In the genomic region with DNA sequence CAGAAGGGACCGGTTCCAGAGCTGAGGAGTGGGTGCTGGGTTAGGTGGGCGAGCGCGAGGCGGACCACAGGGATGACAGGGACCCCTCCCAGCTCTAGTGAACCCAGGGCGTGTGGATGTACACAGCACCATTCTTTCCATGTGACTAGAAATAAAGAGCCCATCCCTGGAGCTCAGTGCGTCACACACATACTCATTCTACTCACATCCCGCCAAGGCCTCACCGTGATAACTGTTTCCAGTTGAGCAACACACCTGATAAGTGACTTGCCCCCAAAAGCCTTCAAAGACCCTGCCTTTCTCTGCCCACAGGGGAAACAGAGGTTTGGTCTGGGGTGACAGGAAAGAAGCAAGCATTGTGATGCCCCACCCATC, we compare ENCODE assay signal across 8 mouse cellular contexts. TPM values are rescaled to one million over a fixed set of nuclear protein-coding genes. Genes with fewer than 3 reads are reported as not detected.
DNase-seq lines count a peak whose midpoint lies in the region; ATAC-seq and TF ChIP-seq lines count a peak whose summit lies in the region.

No protein-coding gene starts in this region.

- no peak overlapping the region for H3K27ac ChIP-seq in lung, embryonic 14.5 days (ENCODE audit: low read depth)
- H3K27ac ChIP-seq in embryonic facial prominence, embryonic 14.5 days (replicated peaks; ENCODE audit: low read depth, low read length) = no peak overlapping the region
- H3K27ac ChIP-seq in limb, embryonic 12.5 days = no peak overlapping the region
- peak overlapping the region; percentile 80 for H3K27ac ChIP-seq in neural tube, embryonic 15.5 days (replicated peaks)

- no peaks in the 10 kb centered on the region for H3K9me3 ChIP-seq in lung, embryonic 14.5 days (ENCODE audit: low read depth, low read length)
- no peaks in the 10 kb centered on the region for H3K9me3 ChIP-seq in embryonic facial prominence, embryonic 14.5 days (ENCODE audit: control insufficient read depth, low read length)
- no peaks in the 10 kb centered on the region for H3K9me3 ChIP-seq in limb, embryonic 12.5 days
- no peaks in the 10 kb centered on the region for H3K9me3 ChIP-seq in neural tube, embryonic 15.5 days (replicated peaks)

- H3K27me3 ChIP-seq in lung, embryonic 14.5 days (ENCODE audit: insufficient read depth, low read length) = no peaks in the 10 kb centered on the region
- H3K27me3 ChIP-seq in embryonic facial prominence, embryonic 14.5 days (replicated peaks; ENCODE audit: control insufficient read depth, insufficient read depth, low read length) = no peaks in the 10 kb centered on the region
- peaks cover 3% of the 10 kb centered on the region; the same call in 1 of the 2 replicates for H3K27me3 ChIP-seq in limb, embryonic 12.5 days
- no peaks in the 10 kb centered on the region for H3K27me3 ChIP-seq in neural tube, embryonic 15.5 days (replicated peaks)

- peak overlapping the region; percentile 78 for H3K4me3 ChIP-seq in lung, embryonic 14.5 days (ENCODE audit: low read depth, low read length)
- peak overlapping the region; percentile 72 for H3K4me3 ChIP-seq in embryonic facial prominence, embryonic 14.5 days (ENCODE audit: low read depth, low read length)
- H3K4me3 ChIP-seq in limb, embryonic 12.5 days (replicated peaks) = peak overlapping the region; percentile 79
- peak overlapping the region; percentile 83 for H3K4me3 ChIP-seq in neural tube, embryonic 15.5 days (replicated peaks)

- DNase-seq in lung, embryonic 14.5 days = no peak
- DNase-seq in lung, postnatal 4 days = no peak
- DNase-seq in embryonic facial prominence, embryonic 14.5 days (ENCODE audit: low spot score) = no peak
- no peak for DNase-seq in left cerebral cortex, adult 9 months (ENCODE audit: low spot score in 2 of 2)
- no peak for DNase-seq in thymus, postnatal 14 days
- no peak for DNase-seq in frontal cortex, postnatal 25 days (ENCODE audit: low spot score in 2 of 2)

- H3K4me2 ChIP-seq in lung, embryonic 14.5 days = peak overlapping the region; percentile 70
- H3K4me2 ChIP-seq in embryonic facial prominence, embryonic 14.5 days (ENCODE audit: low read depth, low read length) = peak overlapping the region; percentile 68
- H3K4me2 ChIP-seq in limb, embryonic 12.5 days = peak overlapping the region; percentile 71
- H3K4me2 ChIP-seq in neural tube, embryonic 15.5 days = peak overlapping the region; percentile 77

- H3K9ac ChIP-seq in lung, embryonic 14.5 days = peak overlapping the region; percentile 66
- peak overlapping the region; percentile 72 for H3K9ac ChIP-seq in embryonic facial prominence, embryonic 14.5 days (ENCODE audit: low read depth, low read length)
- peak overlapping the region; percentile 75 for H3K9ac ChIP-seq in limb, embryonic 12.5 days (replicated peaks)
- H3K9ac ChIP-seq in neural tube, embryonic 15.5 days (replicated peaks) = peak overlapping the region; percentile 73

- ATAC-seq in lung, embryonic 14.5 days (ENCODE audit: insufficient read depth) = no peak
- ATAC-seq in embryonic facial prominence, embryonic 14.5 days (ENCODE audit: low read depth) = peak; percentile 23; the same call in 1 of the 2 replicates
- ATAC-seq in limb, embryonic 12.5 days (ENCODE audit: insufficient number of reproducible peaks, insufficient read depth, low FRiP score, low TSS enrichment, low read depth) = no peak
- ATAC-seq in neural tube, embryonic 15.5 days (ENCODE audit: low FRiP score) = no peak; the same call in 1 of the 2 replicates

- H3K36me3 ChIP-seq in lung, embryonic 14.5 days (ENCODE audit: insufficient read depth) = no peaks in the 10 kb centered on the region
- no peaks in the 10 kb centered on the region for H3K36me3 ChIP-seq in embryonic facial prominence, embryonic 14.5 days (ENCODE audit: control insufficient read depth, insufficient read depth, low read length)
- H3K36me3 ChIP-seq in limb, embryonic 12.5 days = no peaks in the 10 kb centered on the region
- no peaks in the 10 kb centered on the region for H3K36me3 ChIP-seq in neural tube, embryonic 15.5 days

- WGBS in lung, embryonic 14.5 days = 3% methylated on average over 9 of the region's 9 CpGs
- 3% methylated on average over 9 of the region's 9 CpGs for WGBS in embryonic facial prominence, embryonic 14.5 days
- WGBS in limb, embryonic 12.5 days = 6% methylated on average over 9 of the region's 9 CpGs
- WGBS in neural tube, embryonic 15.5 days = under 1% methylated on average over 9 of the region's 9 CpGs

- H3K4me1 ChIP-seq in lung, embryonic 14.5 days (ENCODE audit: insufficient read depth) = peaks cover 7% of the 10 kb centered on the region
- 0 out of 2 replicates have a peak, but pooled peaks cover 14% of the 10 kb centered on the region for H3K4me1 ChIP-seq in embryonic facial prominence, embryonic 14.5 days (ENCODE audit: control insufficient read depth, insufficient read depth, low read length)
- peaks cover 16% of the 10 kb centered on the region for H3K4me1 ChIP-seq in limb, embryonic 12.5 days (replicated peaks)
- H3K4me1 ChIP-seq in neural tube, embryonic 15.5 days = peaks cover 35% of the 10 kb centered on the region

- no peak for TF ChIP-seq CTCF in lung, embryonic 14.5 days (IDR thresholded peaks at IDR 0.05; ENCODE audit: low read depth)

RNA-seq across cellular contexts. Expression of a gene that starts 0.5 kb away (rescaled TPM):
- 4.7 and 5.7 TPM in 2 replicates for polyA plus RNA-seq in lung, embryonic 14.5 days (2014; fragmentation: Nextera tagmentation; extraction: Ambion mirVana)
- 5.3 and 5.5 TPM in 2 replicates for polyA plus RNA-seq in embryonic facial prominence, embryonic 14.5 days (2014; fragmentation: Nextera tagmentation; extraction: Ambion mirVana)
- 3.6 and 4.7 TPM in 2 replicates for polyA plus RNA-seq in limb, embryonic 12.5 days (2016; fragmentation: Nextera tagmentation; extraction: Ambion mirVana)
- 6.4 and 6.8 TPM in 2 replicates for polyA plus RNA-seq in neural tube, embryonic 15.5 days (2015; fragmentation: Nextera tagmentation; extraction: Ambion mirVana)

RNA-seq across cellular contexts. Expression of a gene that starts 0.8 kb away (rescaled TPM):
- 2.1 TPM in 2 replicates for polyA plus RNA-seq in lung, embryonic 14.5 days (2014; fragmentation: Nextera tagmentation; extraction: Ambion mirVana)
- polyA plus RNA-seq in embryonic facial prominence, embryonic 14.5 days (2014; fragmentation: Nextera tagmentation; extraction: Ambion mirVana) = 2.2 and 2.7 TPM in 2 replicates
- polyA plus RNA-seq in limb, embryonic 12.5 days (2016; fragmentation: Nextera tagmentation; extraction: Ambion mirVana) = 2.8 and 2.9 TPM in 2 replicates
- 3.6 and 4.5 TPM in 2 replicates for polyA plus RNA-seq in neural tube, embryonic 15.5 days (2015; fragmentation: Nextera tagmentation; extraction: Ambion mirVana)

RNA-seq across cellular contexts. Expression of a gene that starts 38.8 kb away (rescaled TPM):
- polyA plus RNA-seq in lung, embryonic 14.5 days (2014; fragmentation: Nextera tagmentation; extraction: Ambion mirVana) = 42.4 and 45.1 TPM in 2 replicates
- 30.7 TPM in 2 replicates for polyA plus RNA-seq in embryonic facial prominence, embryonic 14.5 days (2014; fragmentation: Nextera tagmentation; extraction: Ambion mirVana)
- polyA plus RNA-seq in limb, embryonic 12.5 days (2016; fragmentation: Nextera tagmentation; extraction: Ambion mirVana) = 35.9 and 38.7 TPM in 2 replicates
- 12.8 and 19.4 TPM in 2 replicates for polyA plus RNA-seq in neural tube, embryonic 15.5 days (2015; fragmentation: Nextera tagmentation; extraction: Ambion mirVana)
